Mouse (Mus musculus) naive thymus-derived CD4-positive, alpha-beta T cell, adult 2 months (primary cell): ENCODE results near the gene Klk1b4.
"Not testable (repeated sequence)": the region's sequence is repeated elsewhere in the genome, so short reads cannot be mapped to it uniquely, and the experiment has no call there.

Experiments
- DNase-seq: peaks from one replicate; pipeline ENCODE4 v3.0.0-alpha.2; 2011; ENCODE audit warnings: low read depth

Gene Klk1b4

DNA sequence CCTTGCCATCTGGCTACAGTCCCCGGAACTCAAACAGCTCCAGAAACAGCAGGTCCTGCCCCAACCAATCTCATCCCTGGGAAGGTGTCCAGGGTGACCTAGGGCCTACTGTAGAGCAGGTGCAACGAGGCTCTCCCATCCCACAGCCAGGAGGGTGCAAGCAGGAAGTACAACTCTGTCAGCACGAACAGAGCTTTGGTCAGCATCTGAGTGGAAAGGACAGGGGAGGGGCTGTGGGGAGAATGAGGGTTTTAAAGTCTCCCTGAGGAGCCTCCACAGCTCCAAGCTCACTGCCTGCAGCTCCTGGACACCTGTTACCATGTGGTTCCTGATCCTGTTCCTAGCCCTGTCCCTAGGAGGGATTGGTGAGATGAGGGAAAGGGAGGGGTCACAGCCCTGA is at the start of gene Klk1b4:
Gene Klk1b4, plus strand, starts transcription at position 301 of the 400 bp plus-strand sequence.
- not testable (repeated sequence) for DNase-seq

DNA sequence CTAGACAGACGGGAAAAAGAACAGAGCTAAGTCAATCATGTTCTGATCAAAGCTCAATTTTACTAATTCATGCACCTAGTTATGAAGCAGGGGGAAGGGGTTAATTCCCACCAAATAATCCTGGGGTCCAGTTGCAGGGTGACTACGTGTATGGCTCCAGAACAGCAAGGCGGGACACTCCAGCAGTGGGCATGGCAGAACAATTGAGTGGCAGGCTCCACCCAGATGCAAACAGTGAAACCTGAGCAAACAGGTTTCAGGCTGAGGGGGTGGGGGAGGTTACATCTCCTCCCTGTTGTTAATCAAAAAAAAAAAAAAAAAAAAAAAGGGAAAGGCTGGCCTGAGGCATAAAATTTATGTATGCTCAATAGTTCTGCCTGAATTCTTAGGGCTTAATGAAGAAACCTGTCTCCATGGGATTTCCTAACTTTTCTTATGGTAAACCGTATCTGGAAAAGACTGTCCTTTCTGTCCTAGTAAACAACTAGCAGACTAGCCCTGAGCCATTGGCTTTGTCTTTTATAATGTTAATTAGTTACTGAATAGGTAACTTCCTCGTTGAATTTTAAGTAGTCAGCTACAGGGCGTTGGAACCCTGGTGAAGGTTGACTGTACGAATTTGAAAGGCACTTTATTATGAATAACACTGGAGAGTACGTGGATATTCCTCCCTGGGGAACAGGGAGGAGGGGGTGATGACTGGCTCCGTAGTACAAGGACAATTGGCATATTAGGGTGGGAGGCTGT is 27.8 kb upstream of the Klk1b4 start:
- no peak for DNase-seq

DNA sequence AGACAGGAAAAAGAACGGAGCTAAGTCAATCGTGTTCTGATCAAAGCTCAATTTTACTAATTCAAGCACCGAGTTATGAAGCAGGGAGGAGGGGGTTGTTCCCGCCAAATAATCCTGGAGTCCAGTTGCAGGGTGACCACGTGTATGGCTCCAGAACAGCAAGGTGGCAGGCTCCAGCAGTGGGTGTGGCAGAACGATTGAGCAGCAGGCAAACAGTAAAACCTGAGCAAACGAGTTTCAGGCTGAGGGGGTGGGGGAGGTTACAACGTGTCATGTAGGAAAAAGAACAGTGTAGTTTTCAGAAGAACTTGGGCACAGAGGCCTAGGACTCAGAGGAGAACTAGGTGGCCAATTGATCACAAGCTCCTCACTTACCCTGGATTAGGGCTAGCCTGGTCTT is 20.7 kb upstream of the Klk1b4 start:
- DNase-seq = not testable (repeated sequence)

DNA sequence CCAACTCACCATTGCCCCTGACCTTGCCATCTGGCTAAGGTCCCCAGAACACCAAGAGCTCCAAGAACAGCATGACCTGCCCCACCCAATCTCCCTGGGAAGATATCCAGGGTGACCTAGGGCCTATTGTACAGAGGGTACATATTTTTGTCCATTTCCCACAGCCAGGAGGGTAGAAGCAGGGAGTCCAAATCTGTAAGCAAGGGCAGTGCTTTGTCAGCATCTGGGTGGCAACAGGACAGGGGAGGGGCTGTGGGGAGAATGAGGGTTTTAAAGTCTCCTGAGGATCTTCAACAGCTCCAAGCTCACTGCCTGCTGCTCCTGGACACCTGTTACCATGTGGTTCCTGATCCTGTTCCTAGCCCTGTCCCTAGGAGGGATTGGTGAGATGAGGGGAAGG is 19.3 kb upstream of the Klk1b4 start, which contains the start of gene Klk1b24:
Gene Klk1b24, plus strand, starts transcription at position 301 of the 400 bp plus-strand sequence.
- DNase-seq = not testable (repeated sequence)

DNA sequence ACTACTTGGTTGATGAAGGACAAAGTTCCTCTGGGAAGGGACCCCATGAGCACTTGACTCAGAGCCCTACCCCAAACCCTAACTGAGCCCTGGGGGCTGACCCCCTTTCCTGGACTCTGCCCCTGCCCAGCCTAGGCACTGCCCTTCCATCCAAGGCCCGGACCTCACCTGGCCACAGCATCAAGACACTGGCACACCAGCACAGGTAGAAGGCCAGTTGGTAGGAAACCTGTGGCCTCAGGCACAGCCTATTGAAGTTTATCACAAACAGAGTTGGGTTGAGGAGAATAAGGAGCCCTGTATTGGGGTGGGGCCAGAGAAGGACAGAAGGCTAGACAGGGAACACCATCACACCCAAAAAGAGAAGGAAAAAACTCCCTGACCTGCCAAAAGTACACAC is 13.8 kb upstream of the Klk1b4 start:
- not testable (repeated sequence) for DNase-seq

DNA sequence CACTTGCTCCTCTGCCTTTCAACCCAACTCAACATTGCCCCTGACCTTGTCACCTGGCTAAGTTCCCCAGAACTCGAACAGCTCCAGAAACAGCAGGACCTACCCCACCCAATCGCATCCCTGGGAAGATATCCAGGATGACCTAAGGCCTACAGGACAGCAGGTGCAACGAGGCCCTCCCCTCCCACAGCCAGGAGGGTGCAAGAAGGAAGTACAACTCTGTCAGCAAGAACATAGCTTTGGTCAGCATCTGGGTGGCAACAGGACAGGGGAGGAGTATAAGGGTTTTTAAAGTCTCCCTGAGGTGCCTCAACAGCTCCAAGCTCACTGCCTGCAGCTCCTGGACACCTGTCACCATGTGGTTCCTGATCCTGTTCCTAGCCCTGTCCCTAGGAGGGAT is 9.3 kb upstream of the Klk1b4 start, which contains the start of gene Klk1b3:
Gene Klk1b3, plus strand, starts transcription at position 301 of the 400 bp plus-strand sequence.
- DNase-seq = no peak

DNA sequence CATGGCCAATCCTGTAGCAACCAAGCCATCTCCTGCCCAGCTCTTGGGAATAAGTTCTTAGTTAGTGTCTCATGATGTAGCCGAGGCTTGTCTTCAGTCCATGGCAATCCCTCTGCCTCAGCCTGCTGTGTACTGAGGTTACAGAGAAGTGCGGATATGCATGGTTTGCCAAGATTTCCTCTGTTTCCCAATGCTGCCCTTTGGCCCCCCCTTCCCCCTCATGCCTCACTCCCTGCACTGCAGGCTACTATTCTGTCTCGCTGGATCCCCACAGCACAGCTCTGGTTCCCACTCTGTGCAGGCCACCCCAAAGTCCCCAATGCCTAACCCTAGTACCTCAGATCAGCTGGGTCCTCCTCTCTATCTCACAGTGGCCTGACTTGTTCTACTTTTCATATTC is 1.1 kb downstream of the Klk1b4 start:
- DNase-seq = no peak

DNA sequence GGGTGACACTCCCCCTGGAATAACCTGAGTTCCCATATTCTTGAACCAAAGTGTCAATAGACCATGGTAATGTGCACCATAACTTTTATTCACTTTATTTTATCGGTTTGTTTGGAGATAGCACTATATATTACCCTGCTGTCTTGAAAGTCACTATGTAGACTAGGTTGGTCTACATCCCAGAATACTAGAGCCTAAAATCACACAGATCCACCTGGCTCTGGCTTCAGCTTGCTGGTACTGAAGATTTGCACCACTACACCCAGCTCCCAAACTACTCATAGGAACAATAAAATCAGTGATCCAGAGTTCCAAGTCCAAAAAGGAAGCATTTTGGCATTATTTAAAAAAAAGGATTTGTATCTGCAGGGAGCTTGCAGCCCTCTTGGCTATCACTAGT is 8.4 kb downstream of the Klk1b4 start, which contains the start of gene Klk1b5:
Gene Klk1b5, plus strand, starts transcription at position 301 of the 400 bp plus-strand sequence.
- DNase-seq = no peak

DNA sequence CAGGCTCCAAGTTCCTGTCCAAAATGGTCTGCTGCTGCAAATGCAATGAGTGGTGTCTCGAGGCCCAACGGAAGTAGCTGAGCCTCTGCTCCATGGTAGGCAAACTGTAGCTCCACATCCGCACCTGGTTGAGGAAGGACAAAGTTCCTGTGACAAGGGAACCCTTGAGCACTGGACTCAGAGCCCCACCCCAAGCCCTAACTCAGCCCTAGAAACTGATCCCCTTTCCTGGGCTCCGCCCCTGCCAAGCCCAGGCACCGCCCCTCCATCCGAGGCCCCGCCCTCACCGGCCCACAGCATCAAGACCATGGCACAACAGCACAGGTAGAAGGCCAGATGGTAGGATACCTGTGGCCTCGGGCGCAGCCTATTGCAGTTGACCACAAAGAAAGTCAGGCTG is 14.4 kb downstream of the Klk1b4 start:
- DNase-seq = not testable (repeated sequence)

DNA sequence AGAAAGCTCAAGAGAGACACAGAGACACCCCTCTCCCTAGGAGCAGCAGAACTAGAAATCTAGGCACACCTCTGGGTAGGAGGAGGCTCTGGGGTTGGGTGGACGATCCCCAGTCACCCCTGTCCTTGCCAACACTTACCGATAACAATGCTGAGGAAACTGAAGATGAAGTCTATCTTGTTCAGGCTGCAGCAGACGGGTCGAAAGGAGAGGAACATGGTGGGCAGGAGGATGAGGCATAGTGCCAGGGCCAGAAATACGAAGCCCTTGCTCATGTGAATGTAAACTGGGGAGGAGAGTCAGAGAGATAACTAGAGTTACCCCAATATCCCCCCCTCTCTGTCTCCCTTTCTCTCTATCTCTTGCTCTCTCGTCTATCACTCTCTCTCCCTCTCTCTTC is 15.1 kb downstream of the Klk1b4 start:
- not testable (repeated sequence) for DNase-seq

DNA sequence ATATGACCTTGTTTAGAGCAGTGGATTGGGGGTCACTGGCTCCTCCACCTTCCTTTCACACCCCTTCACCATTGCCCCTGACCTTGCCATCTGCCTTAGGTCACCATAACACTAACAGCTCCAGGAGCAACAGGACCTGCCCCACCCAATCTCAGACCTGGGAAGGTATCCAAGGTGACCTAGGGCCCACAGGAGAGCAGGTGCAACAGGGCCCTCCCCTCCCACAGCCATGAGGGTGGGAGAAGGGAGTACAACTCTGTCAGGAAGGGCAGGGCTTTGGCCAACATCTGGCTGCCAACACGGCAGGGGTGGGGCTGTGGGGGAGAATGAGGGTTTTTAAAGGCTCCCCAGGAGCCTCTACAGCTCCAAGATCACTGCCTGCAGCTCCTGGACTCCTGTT is 17.8 kb downstream of the Klk1b4 start, which contains the start of gene Klk1:
Gene Klk1, plus strand, starts transcription at position 285 of the 400 bp plus-strand sequence.
- no peak for DNase-seq

DNA sequence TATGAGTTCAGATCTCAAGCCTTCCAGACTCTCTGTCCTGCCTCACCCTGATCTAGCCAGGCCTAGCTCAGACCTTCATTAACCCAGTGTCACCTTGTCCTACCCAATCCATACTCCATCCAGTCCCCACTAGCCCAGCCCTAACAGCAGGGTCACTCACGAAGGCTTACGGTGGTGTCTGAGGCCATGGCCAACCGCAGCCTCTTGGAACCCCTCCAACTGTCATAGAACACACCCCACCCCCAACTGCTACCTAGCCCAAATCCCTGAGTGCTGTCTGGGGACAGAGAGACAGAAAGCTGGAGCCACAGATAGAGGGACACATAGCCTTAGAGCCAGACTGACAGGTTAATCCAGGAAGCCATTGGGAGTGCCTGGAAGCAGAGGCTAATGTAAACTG is 28.7 kb downstream of the Klk1b4 start, which contains the start of gene Gm36864:
Gene Gm36864, plus strand, starts transcription at position 269 of the 400 bp plus-strand sequence.
- no peak for DNase-seq

DNA sequence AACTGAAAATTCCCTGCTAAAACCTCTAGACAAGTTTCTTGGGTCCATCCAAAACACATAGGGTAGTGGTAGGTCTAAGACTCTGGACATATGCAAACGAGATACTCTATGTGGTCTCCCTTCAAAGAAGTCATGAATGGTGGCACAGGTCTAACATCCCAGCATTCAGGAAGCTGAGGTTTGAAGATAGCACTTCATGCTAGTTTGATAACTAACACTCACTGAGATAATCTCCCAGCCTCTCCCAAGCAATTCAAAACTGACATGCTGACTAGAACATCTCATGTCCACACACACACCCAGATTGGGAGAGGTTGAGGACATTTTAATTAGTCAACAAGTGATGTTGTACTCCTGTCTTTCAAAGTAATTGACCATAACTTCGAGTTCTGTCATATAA is 32.7 kb downstream of the Klk1b4 start:
- DNase-seq = no peak

DNA sequence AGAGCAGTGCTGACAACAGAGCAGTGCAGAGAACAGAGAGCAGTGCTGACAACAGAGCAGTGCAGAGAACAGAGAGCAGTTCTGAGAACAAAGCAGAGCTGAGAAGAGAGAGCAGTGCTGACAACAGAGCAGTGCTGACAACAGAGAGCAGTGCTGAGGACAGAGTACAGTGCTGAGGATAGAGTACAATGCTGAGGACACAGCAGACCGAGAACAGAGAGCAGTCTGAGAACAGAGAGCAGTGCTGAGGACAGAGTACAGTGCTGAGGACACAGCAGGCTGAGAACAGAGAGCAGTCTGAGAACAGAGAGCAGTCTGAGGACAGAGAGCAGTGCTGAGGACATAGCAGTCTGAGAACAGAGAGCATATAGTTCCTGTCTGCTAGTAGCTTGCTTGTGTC is 33.5 kb downstream of the Klk1b4 start:
- DNase-seq = no peak

DNA sequence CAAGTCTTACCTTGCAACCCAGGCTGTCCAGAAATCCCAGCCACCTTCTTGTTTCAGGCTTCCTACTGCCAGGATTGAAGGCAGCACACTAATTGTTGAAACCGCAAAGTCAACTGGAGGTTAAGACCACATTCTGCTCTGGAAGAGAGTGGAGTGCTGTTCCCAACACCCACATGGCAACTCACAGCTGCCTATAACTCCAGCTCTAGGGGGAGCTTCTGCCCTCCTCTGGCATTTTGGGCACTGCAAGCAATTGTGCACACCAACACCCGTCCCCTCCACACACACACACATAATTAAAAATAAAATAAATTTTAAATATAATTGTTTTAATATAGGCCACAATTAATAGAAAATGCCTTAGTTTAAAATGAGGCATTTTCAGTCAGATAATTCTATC is 33.9 kb downstream of the Klk1b4 start:
- DNase-seq = no peak

DNA sequence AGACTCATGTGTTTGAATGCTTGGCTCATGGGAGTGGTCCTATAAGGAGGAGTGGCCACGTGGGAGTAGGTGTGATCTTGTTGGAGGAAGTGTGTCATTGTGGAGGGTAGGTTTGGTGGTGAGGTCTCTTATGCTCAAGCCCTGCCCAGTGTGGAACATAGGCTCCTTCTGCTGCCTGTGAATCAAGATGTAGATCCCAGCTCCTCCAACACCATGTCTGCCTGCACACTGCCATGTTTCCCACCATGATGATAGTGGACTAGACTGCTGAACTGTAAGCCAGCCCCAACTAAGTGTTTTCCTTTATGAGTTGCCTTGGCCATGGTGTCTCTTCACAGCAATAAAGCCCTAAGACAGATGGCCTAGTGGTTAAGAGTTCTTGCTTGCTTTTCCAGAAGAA is 36.8 kb downstream of the Klk1b4 start:
- no peak for DNase-seq

DNA sequence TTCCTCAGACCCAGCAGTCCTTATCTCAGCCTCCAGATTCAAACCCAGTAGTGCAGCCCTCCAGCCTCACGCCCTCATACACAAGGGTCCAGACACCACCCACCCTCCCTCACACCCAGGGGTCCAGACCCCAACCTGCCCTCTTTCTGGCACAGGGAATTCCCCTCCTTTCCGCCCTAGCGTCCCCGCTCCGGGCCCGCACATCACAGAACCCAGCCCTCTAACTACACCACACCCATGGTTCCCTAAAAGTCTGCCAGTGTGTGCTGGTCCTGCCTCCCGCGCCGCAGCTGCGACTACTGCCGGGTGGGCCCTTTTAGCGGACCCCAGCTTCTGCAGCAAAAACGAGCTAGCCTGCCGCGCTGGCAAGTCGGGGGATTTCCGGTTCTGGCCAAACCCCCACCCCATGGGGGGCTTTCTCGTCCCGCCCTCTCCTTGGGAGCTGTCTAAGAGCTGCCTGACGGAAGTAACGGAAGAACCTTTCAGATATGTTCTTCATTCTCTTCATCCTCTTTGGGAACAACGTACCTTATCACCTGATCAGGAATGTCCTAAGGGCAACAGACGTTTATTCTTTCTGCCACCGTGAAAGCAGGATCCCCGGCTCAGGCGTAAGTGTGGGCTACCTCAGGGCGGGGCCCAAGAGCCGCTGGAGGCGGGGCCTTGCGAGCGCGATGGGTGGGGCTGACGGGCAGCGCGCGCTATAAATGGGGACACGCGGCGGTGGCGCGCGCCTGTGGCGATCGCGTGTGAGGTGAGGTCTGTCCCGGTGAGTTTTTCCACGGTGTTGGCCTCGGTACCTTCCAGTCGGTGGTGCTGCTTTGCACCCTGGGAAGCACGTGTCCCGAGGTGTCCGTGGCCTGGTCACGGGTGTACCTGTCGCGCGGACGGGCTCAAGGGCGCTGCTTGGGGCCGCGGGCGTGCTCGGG is 39.1 kb downstream of the Klk1b4 start, which contains the start of the genes 1700028J19Rik and 2410002F23Rik:
Gene 1700028J19Rik, minus strand, starts transcription at position 641 of the 929 bp plus-strand sequence.
Gene 2410002F23Rik, plus strand, starts transcription at position 668 of the 929 bp plus-strand sequence.
- peak; percentile 96 for DNase-seq

DNA sequence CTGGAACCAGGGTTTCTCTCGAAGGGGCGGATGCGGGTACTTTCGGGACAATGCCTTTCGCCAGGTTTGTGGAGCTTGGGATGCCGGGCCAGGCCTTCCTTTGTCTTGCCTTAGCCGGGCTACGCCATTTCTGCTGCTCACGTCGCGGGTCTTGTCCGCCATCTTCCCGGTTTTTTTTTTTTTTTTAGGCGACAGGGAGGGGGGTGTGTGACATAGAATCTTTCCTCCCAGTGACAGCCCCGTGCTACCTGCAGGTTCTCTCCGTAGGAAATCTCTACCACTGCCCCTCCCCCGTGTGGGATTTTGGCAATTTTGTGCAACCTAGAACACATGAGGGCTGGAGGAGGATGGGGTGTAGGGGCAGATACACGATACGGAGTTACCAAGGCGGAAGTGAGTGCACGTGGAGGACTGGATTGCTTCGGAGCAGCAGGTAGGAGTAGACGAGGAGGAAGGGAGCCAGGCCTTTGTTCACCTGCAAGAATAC is 39.8 kb downstream of the Klk1b4 start:
- DNase-seq = peak; percentile 80

DNA sequence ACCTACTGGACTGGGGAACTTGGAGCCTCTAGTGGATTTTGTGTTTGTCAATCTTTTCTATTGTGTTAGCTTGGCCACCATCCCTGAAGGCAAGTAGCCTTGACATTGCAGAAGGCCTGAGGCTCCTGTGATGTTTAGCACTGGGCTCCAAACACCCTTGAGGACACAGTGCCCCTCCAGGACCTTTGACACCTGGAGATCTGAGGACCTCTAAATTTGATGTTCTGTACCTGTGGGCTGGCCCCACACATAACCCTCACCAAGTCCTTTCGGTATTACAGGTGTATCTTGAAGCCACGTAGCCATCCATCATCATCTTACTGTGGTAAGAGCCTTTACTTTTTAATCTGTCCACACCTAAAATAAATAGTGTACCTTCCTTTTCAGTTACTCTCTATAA is 40.7 kb downstream of the Klk1b4 start:
- no peak for DNase-seq

DNA sequence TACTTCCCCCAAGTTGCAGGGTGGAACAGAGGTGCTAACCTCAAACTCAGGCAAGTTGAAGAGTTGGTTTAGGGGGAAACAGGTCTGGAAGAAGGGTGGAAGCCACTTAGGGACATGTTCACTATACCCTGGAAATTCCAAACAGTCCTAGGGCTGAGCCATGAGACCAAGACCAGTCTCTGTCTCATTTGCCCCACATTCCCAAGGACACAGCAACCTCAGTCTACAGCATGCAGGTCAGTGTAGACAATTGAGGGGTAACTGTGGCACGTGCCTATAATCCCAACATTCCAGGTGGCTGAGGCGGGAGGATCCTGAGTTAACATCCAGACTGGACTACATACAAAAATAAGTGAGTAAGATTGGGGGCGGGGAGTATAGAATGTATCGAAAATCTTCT is 42.0 kb downstream of the Klk1b4 start:
- DNase-seq = no peak

DNA sequence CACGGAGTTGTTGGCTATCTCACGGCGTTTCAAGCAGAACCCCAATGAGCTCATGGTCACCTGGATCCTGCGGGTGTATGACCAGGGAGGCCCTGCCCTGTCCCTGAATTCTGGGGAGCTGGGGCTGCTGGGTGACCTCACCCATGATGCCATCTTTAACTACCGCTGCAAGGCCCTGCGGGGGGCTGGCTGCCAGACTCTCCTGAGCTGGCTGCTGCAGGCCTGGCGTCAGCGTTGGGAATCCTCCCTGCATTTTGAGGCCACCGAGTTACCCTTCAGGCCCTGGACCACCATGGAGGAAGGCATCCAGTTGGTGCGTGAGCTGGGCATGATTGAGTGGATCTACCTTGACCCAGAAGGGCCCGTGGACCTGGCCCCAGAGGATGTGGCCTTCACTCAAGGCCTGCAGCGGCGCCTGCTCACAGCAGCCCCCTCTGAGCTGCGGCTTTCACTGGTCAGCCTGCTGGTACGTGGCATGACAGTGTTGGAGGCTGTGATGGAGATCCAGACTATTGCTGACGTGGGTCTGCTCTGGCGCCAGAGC is 43.6 kb downstream of the Klk1b4 start:
- DNase-seq = not testable (repeated sequence)
